Mouse (Mus musculus): ENCODE data around the gene Psd. TPM values are rescaled to one million over a fixed set of nuclear protein-coding genes. Genes with fewer than 3 reads are reported as not detected.

Psd gene
- polyA plus RNA-seq, 1 experiment: 1.4 TPM

- TF ChIP-seq POLR2A (IDR thresholded peaks at IDR 0.05; ENCODE audit: insufficient read depth, low read length): no peak
- no peak for TF ChIP-seq CTCF (IDR thresholded peaks at IDR 0.05; ENCODE audit: low read depth, low read length)
- no peak for TF ChIP-seq EP300 (IDR thresholded peaks at IDR 0.05; ENCODE audit: insufficient read depth, low read depth, low read length)
- H3K27ac ChIP-seq (ENCODE audit: insufficient read depth, low read length): no peak overlapping the region
- 0 out of 2 replicates have a peak overlapping the region, but pooled peaks have one; percentile 17 for H3K9ac ChIP-seq (ENCODE audit: low read depth, poor library complexity, severe bottlenecking)
- no peaks in the 10 kb centered on the region for H3K27me3 ChIP-seq (ENCODE audit: control insufficient read depth, insufficient read depth, low read length, poor library complexity, severe bottlenecking)
- no peaks in the 10 kb centered on the region for H3K36me3 ChIP-seq (ENCODE audit: control insufficient read depth, insufficient read depth, low read length, poor library complexity, severe bottlenecking)
- H3K9me3 ChIP-seq (replicated peaks; ENCODE audit: control insufficient read depth, insufficient read depth, low read length, poor library complexity, severe bottlenecking): no peaks in the 10 kb centered on the region
- H3K4me1 ChIP-seq (ENCODE audit: control insufficient read depth, insufficient read depth, low read length): no peaks in the 10 kb centered on the region
- no peak overlapping the region; the same call in 1 of the 2 replicates for H3K4me3 ChIP-seq (ENCODE audit: low read depth, low read length)
Observed at GRCm38 (mm10) chr19:46308303-46308702, 18.7 kb downstream of the Psd start.

GRCm38 (mm10) chr19:46307781-46308180, 19.2 kb downstream of the Psd start:
- no peaks in the 10 kb centered on the region for H3K9me3 ChIP-seq (replicated peaks; ENCODE audit: control insufficient read depth, insufficient read depth, low read length, poor library complexity, severe bottlenecking)
- no peaks in the 10 kb centered on the region for H3K4me1 ChIP-seq (ENCODE audit: control insufficient read depth, insufficient read depth, low read length)
- no peak overlapping the region for H3K27ac ChIP-seq (ENCODE audit: insufficient read depth, low read length)
- no peak overlapping the region for H3K9ac ChIP-seq (ENCODE audit: low read depth, poor library complexity, severe bottlenecking)
- no peaks in the 10 kb centered on the region for H3K36me3 ChIP-seq (ENCODE audit: control insufficient read depth, insufficient read depth, low read length, poor library complexity, severe bottlenecking)
- H3K4me3 ChIP-seq (ENCODE audit: low read depth, low read length): no peak overlapping the region
- H3K27me3 ChIP-seq (ENCODE audit: control insufficient read depth, insufficient read depth, low read length, poor library complexity, severe bottlenecking): no peaks in the 10 kb centered on the region
- no peak for TF ChIP-seq POLR2A (IDR thresholded peaks at IDR 0.05; ENCODE audit: insufficient read depth, low read length)

- Histone ChIP-seq H3K9ac (ENCODE audit: low read depth, poor library complexity, severe bottlenecking) (no peak overlapping the region), H3K4me3 (ENCODE audit: low read depth, low read length) (no peak overlapping the region), H3K9me3 (replicated peaks; ENCODE audit: control insufficient read depth, insufficient read depth, low read length, poor library complexity, severe bottlenecking) (no peaks in the 10 kb centered on the region), H3K4me1 (ENCODE audit: control insufficient read depth, insufficient read depth, low read length) (no peaks in the 10 kb centered on the region), H3K27me3 (ENCODE audit: control insufficient read depth, insufficient read depth, low read length, poor library complexity, severe bottlenecking) (no peaks in the 10 kb centered on the region), H3K27ac (ENCODE audit: insufficient read depth, low read length) (no peak overlapping the region), H3K36me3 (ENCODE audit: control insufficient read depth, insufficient read depth, low read length, poor library complexity, severe bottlenecking) (no peaks in the 10 kb centered on the region)
- no peak for TF ChIP-seq POLR2A (IDR thresholded peaks at IDR 0.05; ENCODE audit: insufficient read depth, low read length)
- no peak for TF ChIP-seq EP300 (IDR thresholded peaks at IDR 0.05; ENCODE audit: insufficient read depth, low read depth, low read length)
- no peak for TF ChIP-seq CTCF (IDR thresholded peaks at IDR 0.05; ENCODE audit: low read depth, low read length)
Observed at GRCm38 (mm10) chr19:46306751-46307289, 20.1 kb downstream of the Psd start.

GRCm38 (mm10) chr19:46306268-46306610, 20.7 kb downstream of the Psd start:
- H3K9ac ChIP-seq (ENCODE audit: low read depth, poor library complexity, severe bottlenecking): peak overlapping the region; percentile 57
- H3K9me3 ChIP-seq (replicated peaks; ENCODE audit: control insufficient read depth, insufficient read depth, low read length, poor library complexity, severe bottlenecking): no peaks in the 10 kb centered on the region
- peak overlapping the region; percentile 46 for H3K4me3 ChIP-seq (ENCODE audit: low read depth, low read length)
- no peaks in the 10 kb centered on the region for H3K4me1 ChIP-seq (ENCODE audit: control insufficient read depth, insufficient read depth, low read length)
- H3K36me3 ChIP-seq (ENCODE audit: control insufficient read depth, insufficient read depth, low read length, poor library complexity, severe bottlenecking): no peaks in the 10 kb centered on the region
- H3K27ac ChIP-seq (ENCODE audit: insufficient read depth, low read length): no peak overlapping the region
- H3K27me3 ChIP-seq (ENCODE audit: control insufficient read depth, insufficient read depth, low read length, poor library complexity, severe bottlenecking): no peaks in the 10 kb centered on the region
- TF ChIP-seq EP300 (IDR thresholded peaks at IDR 0.05; ENCODE audit: insufficient read depth, low read depth, low read length): no peak
- no peak for TF ChIP-seq CTCF (IDR thresholded peaks at IDR 0.05; ENCODE audit: low read depth, low read length)
- TF ChIP-seq POLR2A (IDR thresholded peaks at IDR 0.05; ENCODE audit: insufficient read depth, low read length): no peak

- H3K36me3 ChIP-seq (ENCODE audit: control insufficient read depth, insufficient read depth, low read length, poor library complexity, severe bottlenecking): no peaks in the 10 kb centered on the region
- no peaks in the 10 kb centered on the region for H3K4me1 ChIP-seq (ENCODE audit: control insufficient read depth, insufficient read depth, low read length)
- no peaks in the 10 kb centered on the region for H3K9me3 ChIP-seq (replicated peaks; ENCODE audit: control insufficient read depth, insufficient read depth, low read length, poor library complexity, severe bottlenecking)
- H3K4me3 ChIP-seq (ENCODE audit: low read depth, low read length): peak overlapping the region; percentile 94
- H3K27me3 ChIP-seq (ENCODE audit: control insufficient read depth, insufficient read depth, low read length, poor library complexity, severe bottlenecking): no peaks in the 10 kb centered on the region
- no peak for TF ChIP-seq EP300 (IDR thresholded peaks at IDR 0.05; ENCODE audit: insufficient read depth, low read depth, low read length)
- peak; percentile 71 for TF ChIP-seq POLR2A (IDR thresholded peaks at IDR 0.05; ENCODE audit: insufficient read depth, low read length)
- TF ChIP-seq CTCF (IDR thresholded peaks at IDR 0.05; ENCODE audit: low read depth, low read length): no peak
- H3K9ac ChIP-seq (ENCODE audit: low read depth, poor library complexity, severe bottlenecking): peak overlapping the region; percentile 57
- no peak overlapping the region for H3K27ac ChIP-seq (ENCODE audit: insufficient read depth, low read length)
Observed at GRCm38 (mm10) chr19:46305432-46306267, 21.3 kb downstream of the Psd start.

GRCm38 (mm10) chr19:46304908-46305333, 22.0 kb downstream of the Psd start:
- Histone ChIP-seq H3K36me3 (ENCODE audit: control insufficient read depth, insufficient read depth, low read length, poor library complexity, severe bottlenecking) (no peaks in the 10 kb centered on the region), H3K27me3 (ENCODE audit: control insufficient read depth, insufficient read depth, low read length, poor library complexity, severe bottlenecking) (no peaks in the 10 kb centered on the region), H3K27ac (ENCODE audit: insufficient read depth, low read length) (no peak overlapping the region), H3K9ac (ENCODE audit: low read depth, poor library complexity, severe bottlenecking) (peak overlapping the region; percentile 57), H3K9me3 (replicated peaks; ENCODE audit: control insufficient read depth, insufficient read depth, low read length, poor library complexity, severe bottlenecking) (no peaks in the 10 kb centered on the region), H3K4me3 (ENCODE audit: low read depth, low read length) (peak overlapping the region; percentile 94), H3K4me1 (ENCODE audit: control insufficient read depth, insufficient read depth, low read length) (no peaks in the 10 kb centered on the region)
- no peak for TF ChIP-seq CTCF (IDR thresholded peaks at IDR 0.05; ENCODE audit: low read depth, low read length)
- TF ChIP-seq POLR2A (IDR thresholded peaks at IDR 0.05; ENCODE audit: insufficient read depth, low read length): no peak
- TF ChIP-seq EP300 (IDR thresholded peaks at IDR 0.05; ENCODE audit: insufficient read depth, low read depth, low read length): no peak
